10 mouse cellular contexts compared by ENCODE assay signal in genomic region chr4:151983560-151983959, GRCm38 (mm10). TPM values are rescaled to one million over a fixed set of nuclear protein-coding genes. Genes with fewer than 3 reads are reported as not detected.
DNase-seq lines count a peak whose midpoint lies in the region; ATAC-seq and TF ChIP-seq lines count a peak whose summit lies in the region.
"Had no signal": no experiment of that assay in that cellular context is flagged by ENCODE, and none has a peak within 500 bp of the region (broad histone marks: within the 10 kb centered on the region; RNA-seq: fewer than 3 reads in every experiment).

No protein-coding gene starts in this region.

- TF ChIP-seq EP300 in ES-Bruce4 (IDR thresholded peaks at IDR 0.05; ENCODE audit: insufficient read depth, low read depth, low read length) = no peak

- H3K4me3 ChIP-seq in hindbrain, embryonic 10.5 days = no peak overlapping the region
- no peak overlapping the region for H3K4me3 ChIP-seq in hindbrain, embryonic 14.5 days (replicated peaks; ENCODE audit: low read length)
- H3K4me3 ChIP-seq in C2C12 (ENCODE audit: insufficient read depth, poor library complexity, severe bottlenecking) = no peak overlapping the region
- H3K4me3 ChIP-seq in ES-Bruce4 (ENCODE audit: low read depth, low read length) = peak overlapping the region; percentile 13

- no peaks in the 10 kb centered on the region for H3K79me3 ChIP-seq in C2C12 (ENCODE audit: low read depth)

- peak overlapping the region; percentile 50; the same call in 1 of the 2 replicates for H3K27ac ChIP-seq in hindbrain, embryonic 10.5 days
- no peak overlapping the region for H3K27ac ChIP-seq in hindbrain, embryonic 14.5 days
- H3K27ac ChIP-seq in ES-Bruce4 (ENCODE audit: insufficient read depth, low read length) = no peak overlapping the region

- no peak for DNase-seq in hindbrain, embryonic 10.5 days (ENCODE audit: low spot score)
- DNase-seq in hindbrain, embryonic 14.5 days (ENCODE audit: low spot score) = no peak
- DNase-seq in induced T-regulatory cell, adult 2 months (ENCODE audit: low read depth) = peak; percentile 4
- no peak for DNase-seq in spleen, postnatal 36 days (ENCODE audit: low spot score in 2 of 2)
- DNase-seq in left cerebral cortex, adult 8-10 months (ENCODE audit: low spot score in 2 of 2) = no peak
- DNase-seq: lung, adult 18-20 months; thymus, postnatal 25 days had no signal

- no peaks in the 10 kb centered on the region for H3K9me3 ChIP-seq in hindbrain, embryonic 10.5 days
- no peaks in the 10 kb centered on the region for H3K9me3 ChIP-seq in hindbrain, embryonic 14.5 days (ENCODE audit: control insufficient read depth, low read length)
- H3K9me3 ChIP-seq in ES-Bruce4 (replicated peaks; ENCODE audit: control insufficient read depth, insufficient read depth, low read length, poor library complexity, severe bottlenecking) = no peaks in the 10 kb centered on the region

- 34% methylated on average over 8 of the region's 9 CpGs for WGBS in hindbrain, embryonic 10.5 days
- WGBS in hindbrain, embryonic 14.5 days = 43% methylated on average over 8 of the region's 9 CpGs

- peaks cover 67% of the 10 kb centered on the region for H3K36me3 ChIP-seq in hindbrain, embryonic 10.5 days
- peaks cover 32% of the 10 kb centered on the region for H3K36me3 ChIP-seq in hindbrain, embryonic 14.5 days (replicated peaks; ENCODE audit: control insufficient read depth, insufficient read depth)
- H3K36me3 ChIP-seq in C2C12 (ENCODE audit: control insufficient read depth, insufficient read depth) (peaks cover 32% of the 10 kb centered on the region), ES-Bruce4 (ENCODE audit: control insufficient read depth, insufficient read depth, low read length, poor library complexity, severe bottlenecking) (peaks cover 17% of the 10 kb centered on the region)

- H3K27me3 ChIP-seq in hindbrain, embryonic 10.5 days (ENCODE audit: insufficient read depth, poor library complexity, severe bottlenecking) = no peaks in the 10 kb centered on the region
- no peaks in the 10 kb centered on the region for H3K27me3 ChIP-seq in hindbrain, embryonic 14.5 days (ENCODE audit: control insufficient read depth, insufficient read depth, low read length)
- no peaks in the 10 kb centered on the region for H3K27me3 ChIP-seq in C2C12 (ENCODE audit: control insufficient read depth, insufficient read depth, insufficient read length)
- H3K27me3 ChIP-seq in ES-Bruce4 (ENCODE audit: control insufficient read depth, insufficient read depth, low read length, poor library complexity, severe bottlenecking) = no peaks in the 10 kb centered on the region
- H3K27me3 ChIP-seq: Patski had no signal

- H3K4me1 ChIP-seq in hindbrain, embryonic 10.5 days (replicated peaks) = peaks cover 56% of the 10 kb centered on the region
- peaks cover 8% of the 10 kb centered on the region; the same call in 1 of the 2 replicates for H3K4me1 ChIP-seq in hindbrain, embryonic 14.5 days (replicated peaks; ENCODE audit: control insufficient read depth, insufficient read depth, low read length)
- H3K4me1 ChIP-seq in ES-Bruce4 (ENCODE audit: control insufficient read depth, insufficient read depth, low read length) = peaks cover 7% of the 10 kb centered on the region

- H3K79me2 ChIP-seq in C2C12 (ENCODE audit: control insufficient read depth, insufficient read depth) = peaks cover 22% of the 10 kb centered on the region

- no peak overlapping the region for H3K9ac ChIP-seq in hindbrain, embryonic 14.5 days
- H3K9ac ChIP-seq in ES-Bruce4 (ENCODE audit: low read depth, poor library complexity, severe bottlenecking) = peak overlapping the region; percentile 15; the same call in 1 of the 2 replicates

- no peak overlapping the region for H3K4me2 ChIP-seq in hindbrain, embryonic 14.5 days (replicated peaks)

- peak overlapping the region; percentile 46 for H3ac ChIP-seq in C2C12 (ENCODE audit: control insufficient read depth, insufficient read length, low read depth)

- no peak for ATAC-seq in hindbrain, embryonic 14.5 days (ENCODE audit: low FRiP score)
- ATAC-seq: Patski had no signal

- TF ChIP-seq POLR2A in ES-Bruce4 (IDR thresholded peaks at IDR 0.05; ENCODE audit: insufficient read depth, low read length) = no peak

- TF ChIP-seq CTCF in C2C12 (IDR thresholded peaks at IDR 0.05; ENCODE audit: control insufficient read depth, insufficient read depth, insufficient read length) (no peak), ES-Bruce4 (IDR thresholded peaks at IDR 0.05; ENCODE audit: low read depth, low read length) (no peak)

TF ChIP-seq in C2C12, 6 proteins besides CTCF, POLR2A, EP300 and RAD21:
- TF ChIP-seq MYOD1 (IDR thresholded peaks at IDR 0.05; ENCODE audit: control insufficient read depth, insufficient read length, low read depth) = peak; percentile 99
- TF ChIP-seq MYOG (IDR thresholded peaks at IDR 0.05; ENCODE audit: control insufficient read depth, extremely low read depth, insufficient read length) = no peak

RNA-seq across cellular contexts. Expression of gene Thap3, which starts 5.2 kb away (rescaled TPM):
- 34.5 and 36.2 TPM in 2 replicates for polyA plus RNA-seq in hindbrain, embryonic 10.5 days (2016; fragmentation: Nextera tagmentation; extraction: Ambion mirVana)
- polyA plus RNA-seq in hindbrain, embryonic 14.5 days (2014; fragmentation: Nextera tagmentation; extraction: Ambion mirVana) = 22.2 and 25.1 TPM in 2 replicates
- polyA plus RNA-seq in C2C12 (2012; fragmentation: generic; extraction: Trizol) = 32.8 TPM
- 20.0 and 20.7 TPM in 2 replicates for polyA plus RNA-seq in ES-Bruce4 (2011; ENCODE audit: insufficient read depth, insufficient read length, low read depth, missing spikeins)
- 10 to 100 TPM; 17.5 to 27.0 (median 24.0) TPM for total RNA-seq in left cerebral cortex, adult 8-10 months (2022)

RNA-seq across cellular contexts. Expression of gene Phf13, which starts 12.5 kb away (rescaled TPM):
- polyA plus RNA-seq in hindbrain, embryonic 10.5 days (2016; fragmentation: Nextera tagmentation; extraction: Ambion mirVana) = 30.7 TPM in 2 replicates
- polyA plus RNA-seq in hindbrain, embryonic 14.5 days (2014; fragmentation: Nextera tagmentation; extraction: Ambion mirVana) = 20.6 and 26.4 TPM in 2 replicates
- polyA plus RNA-seq in C2C12 (2012; fragmentation: generic; extraction: Trizol) (18.8 TPM), ES-Bruce4 (2011; ENCODE audit: insufficient read depth, insufficient read length, low read depth, missing spikeins) (49.7 and 52.1 TPM in 2 replicates)
- 10 to 100 TPM; 15.4 to 17.4 (median 15.8) TPM for total RNA-seq in left cerebral cortex, adult 8-10 months (2022)

RNA-seq across cellular contexts. Expression of gene Klhl21, which starts 25.0 kb away (rescaled TPM):
- polyA plus RNA-seq in hindbrain, embryonic 10.5 days (2016; fragmentation: Nextera tagmentation; extraction: Ambion mirVana) = 7.7 and 8.7 TPM in 2 replicates
- 2.5 and 3.2 TPM in 2 replicates for polyA plus RNA-seq in hindbrain, embryonic 14.5 days (2014; fragmentation: Nextera tagmentation; extraction: Ambion mirVana)
- 36.2 TPM for polyA plus RNA-seq in C2C12 (2012; fragmentation: generic; extraction: Trizol)
- polyA plus RNA-seq in ES-Bruce4 (2011; ENCODE audit: insufficient read depth, insufficient read length, low read depth, missing spikeins) = 24.0 and 24.4 TPM in 2 replicates
- total RNA-seq in left cerebral cortex, adult 8-10 months (2022) = 10 to 100 TPM; 15.8 to 21.0 (median 19.3) TPM

RNA-seq across cellular contexts. Expression of gene Zbtb48, which starts 43.9 kb away (rescaled TPM):
- polyA plus RNA-seq in hindbrain, embryonic 10.5 days (2016; fragmentation: Nextera tagmentation; extraction: Ambion mirVana) = 23.3 and 25.9 TPM in 2 replicates
- 19.1 and 20.7 TPM in 2 replicates for polyA plus RNA-seq in hindbrain, embryonic 14.5 days (2014; fragmentation: Nextera tagmentation; extraction: Ambion mirVana)
- polyA plus RNA-seq in C2C12 (2012; fragmentation: generic; extraction: Trizol) (8.6 TPM), ES-Bruce4 (2011; ENCODE audit: insufficient read depth, insufficient read length, low read depth, missing spikeins) (13.4 and 13.5 TPM in 2 replicates)
- total RNA-seq in left cerebral cortex, adult 8-10 months (2022) = 10 to 100 TPM; 11.7 to 17.5 (median 14.0) TPM

RNA-seq across cellular contexts. Expression of gene Dnajc11, which starts 50.1 kb away (rescaled TPM):
- 102 and 108 TPM in 2 replicates for polyA plus RNA-seq in hindbrain, embryonic 10.5 days (2016; fragmentation: Nextera tagmentation; extraction: Ambion mirVana)
- polyA plus RNA-seq in hindbrain, embryonic 14.5 days (2014; fragmentation: Nextera tagmentation; extraction: Ambion mirVana) = 72.0 TPM in 2 replicates
- polyA plus RNA-seq in C2C12 (2012; fragmentation: generic; extraction: Trizol) (61.5 TPM), ES-Bruce4 (2011; ENCODE audit: insufficient read depth, insufficient read length, low read depth, missing spikeins) (89.1 and 95.3 TPM in 2 replicates)
- 10 to 100 TPM; 51.5 to 75.7 (median 62.5) TPM for total RNA-seq in left cerebral cortex, adult 8-10 months (2022)
